Mouse (Mus musculus): ENCODE measurements around the gene Cntn5. TPM values are rescaled to one million over a fixed set of nuclear protein-coding genes. Genes with fewer than 3 reads are reported as not detected.

Gene Cntn5
- polyA plus RNA-seq, 1 experiment from 2014 or later = not detected

DNA sequence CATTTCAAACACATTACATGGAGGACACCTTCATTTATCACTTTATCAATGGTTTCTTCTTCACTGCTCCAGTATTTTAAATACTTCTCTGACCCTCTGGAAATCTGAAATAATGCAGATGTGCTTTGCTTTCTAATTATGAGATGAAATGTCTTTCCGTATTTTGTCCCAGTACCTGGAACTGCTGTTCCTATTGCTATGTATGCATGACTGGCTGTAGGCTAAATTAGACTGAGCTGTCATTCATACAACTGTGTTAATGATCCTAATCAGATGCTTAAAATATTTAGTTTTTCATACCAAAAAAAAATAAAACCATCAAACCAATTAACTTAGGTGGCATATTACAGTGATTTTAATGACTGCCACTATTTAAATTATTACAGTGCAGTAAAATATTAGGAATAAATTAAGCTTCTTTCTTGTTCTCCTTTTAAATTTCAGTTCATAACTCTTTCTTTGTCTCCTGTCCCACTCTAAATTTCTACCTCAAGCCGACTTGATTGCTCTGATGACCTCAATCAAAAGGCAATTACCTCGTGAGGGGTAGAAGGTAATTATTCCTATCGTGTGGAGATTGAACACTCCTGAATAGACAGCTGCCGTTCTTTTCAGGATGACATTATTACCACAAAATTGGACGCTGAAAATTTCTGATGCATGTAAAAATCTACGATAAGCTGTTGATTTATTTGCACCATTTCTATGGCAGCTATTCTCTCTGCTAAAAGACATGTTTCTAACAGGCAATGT lies 378.5 kb downstream of the Cntn5 start:
- H3K27me3 ChIP-seq (replicated peaks; ENCODE audit: control insufficient read depth, insufficient read depth, low read length) = no peaks in the 10 kb centered on the region
- H3K9ac ChIP-seq (ENCODE audit: low read depth, low read length) = no peak overlapping the region
- DNase-seq (ENCODE audit: low spot score) = no peak
- no peaks in the 10 kb centered on the region for H3K9me3 ChIP-seq (ENCODE audit: control insufficient read depth, low read length)
- no peak overlapping the region for H3K27ac ChIP-seq (ENCODE audit: low read depth, low read length)
- no peaks in the 10 kb centered on the region for H3K36me3 ChIP-seq (ENCODE audit: control insufficient read depth, insufficient read depth, low read length)
- no peak overlapping the region for H3K4me2 ChIP-seq
- no peaks in the 10 kb centered on the region for H3K4me1 ChIP-seq (replicated peaks; ENCODE audit: control insufficient read depth, insufficient read depth, low read length)
- H3K4me3 ChIP-seq (ENCODE audit: low read depth, low read length) = no peak overlapping the region
- WGBS = 77% methylated on average over 7 of the region's 7 CpGs
- no peak for ATAC-seq (replicated peaks; ENCODE audit: low FRiP score)

DNA sequence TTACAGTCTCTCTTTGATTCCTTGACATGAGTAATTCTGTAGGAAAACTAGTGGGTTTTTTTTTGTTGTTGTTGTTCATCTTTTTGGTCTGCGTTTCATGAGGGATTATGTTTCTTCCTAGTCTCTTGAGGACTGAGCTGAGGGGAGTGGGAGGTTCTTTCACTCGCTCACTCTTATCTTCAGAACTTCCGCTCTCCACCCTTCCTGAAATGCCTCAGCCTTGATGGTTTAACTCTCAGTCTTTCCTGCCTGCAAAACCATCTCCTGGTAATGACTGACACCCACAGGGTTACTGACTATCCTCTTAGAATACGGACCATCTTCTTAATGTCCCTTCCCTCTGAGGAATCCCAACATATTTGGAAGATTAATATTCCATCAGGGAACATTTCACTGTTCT lies 382.0 kb downstream of the Cntn5 start:
- Histone ChIP-seq H3K9ac (ENCODE audit: low read depth, low read length) (no peak overlapping the region), H3K4me3 (ENCODE audit: low read depth, low read length) (no peak overlapping the region), H3K4me2 (no peak overlapping the region), H3K9me3 (ENCODE audit: control insufficient read depth, low read length) (no peaks in the 10 kb centered on the region), H3K27me3 (replicated peaks; ENCODE audit: control insufficient read depth, insufficient read depth, low read length) (no peaks in the 10 kb centered on the region), H3K36me3 (ENCODE audit: control insufficient read depth, insufficient read depth, low read length) (no peaks in the 10 kb centered on the region), H3K27ac (ENCODE audit: low read depth, low read length) (no peak overlapping the region), H3K4me1 (replicated peaks; ENCODE audit: control insufficient read depth, insufficient read depth, low read length) (no peaks in the 10 kb centered on the region)
- WGBS = 20% methylated on average over 4 of the region's 4 CpGs
- ATAC-seq (replicated peaks; ENCODE audit: low FRiP score) (no peak), DNase-seq (ENCODE audit: low spot score) (no peak)

DNA sequence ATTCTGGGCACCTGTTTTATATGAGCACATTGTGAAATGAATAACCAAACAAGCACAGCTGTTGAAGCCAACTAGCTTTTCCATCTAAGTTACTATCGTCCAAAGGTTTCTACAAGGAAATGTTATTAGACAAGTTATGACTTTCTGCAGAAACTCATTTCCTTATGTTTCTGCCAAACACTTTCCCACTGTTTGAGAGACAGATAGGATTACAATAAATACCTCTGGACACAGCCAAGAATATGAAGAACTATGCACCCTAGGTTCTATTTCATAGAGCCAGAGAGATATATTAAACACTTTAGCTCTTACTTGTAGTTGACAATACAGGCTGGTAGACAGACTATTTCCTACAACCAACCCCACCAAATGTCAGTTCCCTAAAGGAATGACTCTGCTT lies 383.5 kb downstream of the Cntn5 start:
- Histone ChIP-seq H3K27me3 (replicated peaks; ENCODE audit: control insufficient read depth, insufficient read depth, low read length) (no peaks in the 10 kb centered on the region), H3K27ac (ENCODE audit: low read depth, low read length) (no peak overlapping the region), H3K9ac (ENCODE audit: low read depth, low read length) (no peak overlapping the region), H3K36me3 (ENCODE audit: control insufficient read depth, insufficient read depth, low read length) (no peaks in the 10 kb centered on the region), H3K4me3 (ENCODE audit: low read depth, low read length) (no peak overlapping the region), H3K9me3 (ENCODE audit: control insufficient read depth, low read length) (no peaks in the 10 kb centered on the region), H3K4me1 (replicated peaks; ENCODE audit: control insufficient read depth, insufficient read depth, low read length) (no peaks in the 10 kb centered on the region), H3K4me2 (no peak overlapping the region)
- DNase-seq (ENCODE audit: low spot score) (no peak), ATAC-seq (replicated peaks; ENCODE audit: low FRiP score) (no peak)
- WGBS = 78% methylated on average over 1 of the region's 1 CpGs

DNA sequence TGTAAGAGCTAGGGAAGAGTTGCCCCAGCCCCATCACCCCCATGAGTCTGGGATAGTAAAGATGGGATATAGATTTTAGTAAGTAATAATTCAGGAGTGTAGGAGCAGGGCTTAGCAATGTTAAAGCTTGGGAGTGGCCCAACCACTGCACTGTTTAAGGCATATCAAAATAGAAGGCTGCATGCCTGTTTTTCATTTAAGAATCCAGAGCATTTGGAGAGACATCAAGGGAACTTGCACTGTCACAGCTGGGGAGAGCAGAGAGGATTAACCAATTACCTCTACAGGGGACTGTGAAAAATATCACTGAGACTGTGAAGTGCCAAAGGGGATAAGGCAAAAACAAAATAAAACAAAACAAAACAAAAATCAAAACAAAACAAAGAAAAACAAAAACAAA lies 412.3 kb downstream of the Cntn5 start:
- ATAC-seq (replicated peaks; ENCODE audit: low FRiP score) (no peak), DNase-seq (ENCODE audit: low spot score) (no peak)
- Histone ChIP-seq H3K4me2 (no peak overlapping the region), H3K27ac (ENCODE audit: low read depth, low read length) (no peak overlapping the region), H3K9me3 (ENCODE audit: control insufficient read depth, low read length) (no peaks in the 10 kb centered on the region), H3K36me3 (ENCODE audit: control insufficient read depth, insufficient read depth, low read length) (no peaks in the 10 kb centered on the region), H3K27me3 (replicated peaks; ENCODE audit: control insufficient read depth, insufficient read depth, low read length) (no peaks in the 10 kb centered on the region), H3K4me3 (ENCODE audit: low read depth, low read length) (no peak overlapping the region), H3K9ac (ENCODE audit: low read depth, low read length) (no peak overlapping the region), H3K4me1 (replicated peaks; ENCODE audit: control insufficient read depth, insufficient read depth, low read length) (no peaks in the 10 kb centered on the region)

DNA sequence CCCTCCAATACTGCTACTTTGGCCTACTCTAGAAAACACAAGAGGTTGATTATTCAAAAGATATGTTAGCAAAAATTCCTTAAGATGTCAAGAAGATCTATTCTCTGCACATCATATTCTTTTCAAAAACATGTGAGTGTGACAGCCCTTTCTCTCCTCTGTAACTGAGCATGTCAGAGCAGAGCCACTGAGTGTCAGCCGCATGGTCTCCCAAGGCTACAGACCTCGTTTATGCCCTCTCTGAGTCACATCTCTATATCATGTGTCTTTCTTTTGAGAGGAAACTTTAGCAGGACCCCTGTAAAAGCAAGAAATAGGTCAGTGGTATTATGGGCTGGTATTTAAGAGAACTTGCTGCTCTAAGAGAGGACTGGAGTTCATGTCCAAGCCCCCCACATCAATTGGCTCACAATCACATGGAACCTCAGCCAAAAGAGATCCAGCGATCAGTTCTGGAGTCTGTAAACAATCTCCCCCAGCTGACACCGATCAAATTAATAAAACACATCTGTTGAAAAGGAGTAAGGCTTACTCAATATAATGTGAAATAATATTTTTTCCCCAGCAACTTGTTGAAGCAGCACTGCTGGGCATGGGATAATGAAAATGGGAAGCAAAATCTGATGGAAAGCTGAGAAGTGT lies 433.0 kb downstream of the Cntn5 start:
- DNase-seq (ENCODE audit: low spot score) = no peak
- no peak for ATAC-seq (replicated peaks; ENCODE audit: low FRiP score)
- no peak overlapping the region for H3K9ac ChIP-seq (ENCODE audit: low read depth, low read length)
- no peak overlapping the region for H3K4me2 ChIP-seq
- no peaks in the 10 kb centered on the region for H3K4me1 ChIP-seq (replicated peaks; ENCODE audit: control insufficient read depth, insufficient read depth, low read length)
- H3K9me3 ChIP-seq (ENCODE audit: control insufficient read depth, low read length) = no peaks in the 10 kb centered on the region
- no peak overlapping the region for H3K27ac ChIP-seq (ENCODE audit: low read depth, low read length)
- 71% methylated on average over 4 of the region's 4 CpGs for WGBS
- no peaks in the 10 kb centered on the region for H3K27me3 ChIP-seq (replicated peaks; ENCODE audit: control insufficient read depth, insufficient read depth, low read length)
- no peak overlapping the region for H3K4me3 ChIP-seq (ENCODE audit: low read depth, low read length)
- no peaks in the 10 kb centered on the region for H3K36me3 ChIP-seq (ENCODE audit: control insufficient read depth, insufficient read depth, low read length)

DNA sequence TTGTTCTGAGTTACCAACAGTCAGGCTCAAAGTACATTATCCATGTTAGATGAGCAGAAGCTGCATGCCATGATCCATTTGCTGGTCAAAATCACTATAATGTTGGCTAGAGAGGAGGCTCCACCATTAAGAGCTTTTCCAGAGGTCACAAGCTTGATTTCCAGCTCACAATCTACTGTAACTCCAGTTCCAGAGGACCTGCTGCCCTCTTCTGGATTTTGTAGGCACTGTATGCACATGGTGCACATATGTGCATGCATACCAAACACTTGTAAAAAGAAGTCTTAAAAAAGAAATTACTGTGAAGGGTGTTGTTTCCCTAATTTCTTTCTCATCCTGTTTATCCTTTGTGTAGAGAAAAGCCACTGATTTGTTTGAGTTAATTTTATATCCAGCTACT lies 439.8 kb downstream of the Cntn5 start:
- H3K4me2 ChIP-seq = no peak overlapping the region
- DNase-seq (ENCODE audit: low spot score) = no peak

DNA sequence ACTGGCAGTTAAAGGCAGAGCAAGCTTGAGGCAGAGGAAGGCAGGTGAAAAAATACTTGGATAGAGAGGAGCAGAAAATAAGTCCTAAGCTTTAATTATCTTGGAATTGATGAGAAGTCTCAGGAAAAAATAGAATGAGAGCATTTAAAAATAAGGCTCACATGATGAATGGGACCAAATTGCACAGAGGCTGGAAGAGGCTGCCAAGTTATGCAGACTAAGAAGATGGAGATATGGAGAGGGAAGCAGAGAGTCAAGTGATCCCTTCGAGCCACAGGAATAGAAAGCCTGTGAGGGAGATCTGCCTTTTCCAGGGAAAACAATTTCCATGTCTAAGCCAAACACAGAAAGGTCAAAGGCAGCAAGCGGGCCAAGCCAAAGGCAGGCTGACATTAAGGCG lies 446.7 kb downstream of the Cntn5 start:
- Histone ChIP-seq H3K9me3 (ENCODE audit: control insufficient read depth, low read length) (no peaks in the 10 kb centered on the region), H3K4me1 (replicated peaks; ENCODE audit: control insufficient read depth, insufficient read depth, low read length) (no peaks in the 10 kb centered on the region), H3K4me3 (ENCODE audit: low read depth, low read length) (no peak overlapping the region), H3K27ac (ENCODE audit: low read depth, low read length) (no peak overlapping the region), H3K9ac (ENCODE audit: low read depth, low read length) (no peak overlapping the region), H3K36me3 (ENCODE audit: control insufficient read depth, insufficient read depth, low read length) (no peaks in the 10 kb centered on the region), H3K4me2 (no peak overlapping the region), H3K27me3 (replicated peaks; ENCODE audit: control insufficient read depth, insufficient read depth, low read length) (no peaks in the 10 kb centered on the region)
- no peak for ATAC-seq (replicated peaks; ENCODE audit: low FRiP score)
- DNase-seq (ENCODE audit: low spot score) = no peak
- WGBS = 50% methylated on average over 3 of the region's 3 CpGs

More for the DNA sequence above, 439.8 kb downstream of the Cntn5 start:
- Histone ChIP-seq H3K9me3 (ENCODE audit: control insufficient read depth, low read length) (no peaks in the 10 kb centered on the region), H3K4me1 (replicated peaks; ENCODE audit: control insufficient read depth, insufficient read depth, low read length) (no peaks in the 10 kb centered on the region), H3K36me3 (ENCODE audit: control insufficient read depth, insufficient read depth, low read length) (no peaks in the 10 kb centered on the region), H3K27ac (ENCODE audit: low read depth, low read length) (no peak overlapping the region), H3K27me3 (replicated peaks; ENCODE audit: control insufficient read depth, insufficient read depth, low read length) (no peaks in the 10 kb centered on the region), H3K9ac (ENCODE audit: low read depth, low read length) (no peak overlapping the region), H3K4me3 (ENCODE audit: low read depth, low read length) (no peak overlapping the region)
- no peak for ATAC-seq (replicated peaks; ENCODE audit: low FRiP score)

DNA sequence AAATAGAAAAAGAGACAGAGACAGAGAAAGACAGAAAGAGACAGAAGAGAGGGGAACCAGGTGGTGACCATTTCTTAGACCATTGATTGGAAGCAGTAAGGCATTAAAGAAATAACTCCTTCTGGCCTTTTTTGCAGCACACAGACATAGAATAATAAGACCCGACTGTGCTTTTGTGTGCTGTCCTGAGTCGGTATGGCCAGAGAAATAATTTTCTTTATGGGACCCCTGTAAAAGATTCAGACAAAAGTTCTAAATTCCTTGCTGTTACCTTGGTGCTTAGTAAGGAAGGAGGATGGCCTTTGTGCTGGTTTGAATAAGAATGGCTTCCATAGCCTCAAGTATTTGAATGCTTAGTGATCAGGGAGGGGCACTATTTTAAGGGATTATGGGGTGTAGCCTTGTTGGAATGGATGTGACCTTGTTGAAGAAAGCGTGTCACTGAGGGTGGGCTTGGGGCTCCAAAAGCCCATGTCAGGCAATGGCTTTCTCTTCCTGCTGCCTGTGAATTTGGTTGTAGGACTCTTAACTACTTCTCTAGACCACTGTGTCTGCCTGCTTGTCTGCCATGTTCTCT lies 455.5 kb downstream of the Cntn5 start:
- Histone ChIP-seq H3K9ac (ENCODE audit: low read depth, low read length) (no peak overlapping the region), H3K4me3 (ENCODE audit: low read depth, low read length) (no peak overlapping the region), H3K4me1 (replicated peaks; ENCODE audit: control insufficient read depth, insufficient read depth, low read length) (no peaks in the 10 kb centered on the region), H3K27ac (ENCODE audit: low read depth, low read length) (no peak overlapping the region), H3K9me3 (ENCODE audit: control insufficient read depth, low read length) (no peaks in the 10 kb centered on the region), H3K4me2 (no peak overlapping the region), H3K36me3 (ENCODE audit: control insufficient read depth, insufficient read depth, low read length) (no peaks in the 10 kb centered on the region), H3K27me3 (replicated peaks; ENCODE audit: control insufficient read depth, insufficient read depth, low read length) (no peaks in the 10 kb centered on the region)
- DNase-seq (ENCODE audit: low spot score) = no peak
- no peak for ATAC-seq (replicated peaks; ENCODE audit: low FRiP score)
- 82% methylated on average over 3 of the region's 3 CpGs for WGBS
